Mouse (Mus musculus): ENCODE measurements around the gene Snx21. TPM values are rescaled to one million over a fixed set of nuclear protein-coding genes. Genes with fewer than 3 reads are reported as not detected.
A peak's percentile ranks its signal among the peaks of the same experiment; 100 is the strongest.

Snx21 gene
- polyA plus RNA-seq, 1 experiment = 19.2 TPM

DNA sequence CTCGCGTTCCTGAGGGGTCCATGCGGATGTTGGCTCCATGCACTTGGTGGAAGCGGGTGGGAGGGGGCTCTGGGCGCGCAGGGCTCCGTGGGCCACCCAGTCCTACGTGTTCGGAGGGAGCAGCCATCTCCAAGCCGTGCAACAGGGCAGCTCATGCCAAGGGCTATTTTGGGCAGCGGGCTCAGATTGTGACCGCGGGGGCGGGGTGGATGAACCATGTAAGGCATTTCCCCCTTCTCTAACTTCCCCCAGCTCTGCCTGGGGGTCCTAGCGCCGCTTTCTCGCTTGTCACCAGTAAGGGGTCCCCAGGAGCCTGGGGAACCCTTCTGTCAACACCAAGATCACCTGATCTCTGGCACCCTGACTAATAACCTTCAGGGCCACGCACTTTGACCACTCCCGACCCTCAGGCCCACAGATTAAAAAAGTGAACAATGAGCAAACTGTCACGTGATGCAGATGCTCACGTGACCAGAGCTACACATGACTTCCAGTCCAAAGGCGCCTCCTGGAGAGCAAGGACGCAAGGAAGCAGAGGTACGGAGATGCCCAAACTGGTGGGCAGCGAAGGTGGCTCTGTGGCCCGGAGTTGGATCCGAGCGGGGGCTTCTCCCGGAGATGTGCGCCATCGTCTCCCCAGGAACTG, 47.8 kb downstream of the Snx21 start, which contains the start of gene Neurl2:
Gene Neurl2, minus strand, starts transcription at position 143 of the 646 bp plus-strand sequence.
- TF ChIP-seq POLR2A (IDR thresholded peaks at IDR 0.05; ENCODE audit: low read depth, low read length) (peak; percentile 69), CTCF (IDR thresholded peaks at IDR 0.05; ENCODE audit: extremely low read depth, insufficient read length, insufficient replicate concordance, low read depth, low read length) (0 out of 2 replicates have a peak, but pooled peaks have one; percentile 6)
- under 1% methylated on average over 31 of the region's 31 CpGs for WGBS
- peak within 1 kb of the TSS; percentile 67 for H3K27ac ChIP-seq (ENCODE audit: insufficient read depth, low read depth, low read length)
- H3K4me1 ChIP-seq (ENCODE audit: control insufficient read depth, insufficient read depth, insufficient read length, low read length) = peaks cover 9% of the 10 kb centered on the region
- peak within 1 kb of the TSS; percentile 85 for H3K4me3 ChIP-seq (ENCODE audit: low read depth, low read length)
- peaks cover 20% of the 10 kb centered on the region for H3K36me3 ChIP-seq (ENCODE audit: control insufficient read depth, insufficient read depth, low read length)
- no peaks in the 10 kb centered on the region for H3K27me3 ChIP-seq (ENCODE audit: control insufficient read depth, insufficient read depth, low read length)

DNA sequence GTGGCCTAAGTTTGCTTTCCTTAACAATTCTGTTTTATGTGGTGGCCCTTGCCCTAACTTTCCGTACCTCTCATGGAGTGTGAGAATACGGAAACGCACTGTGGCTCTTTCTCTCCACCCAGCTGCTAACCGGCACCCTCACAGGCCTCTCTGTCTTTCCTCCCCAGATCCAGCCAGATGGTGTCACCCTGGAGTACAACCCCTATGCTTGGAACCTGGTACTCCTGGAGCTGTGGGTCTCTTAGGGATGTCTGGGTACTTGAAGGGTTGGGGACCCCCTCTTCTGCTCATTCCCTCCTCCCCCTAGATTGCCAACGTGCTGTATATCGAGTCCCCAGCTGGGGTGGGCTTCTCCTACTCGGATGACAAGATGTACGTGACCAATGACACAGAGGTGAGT, 48.9 kb downstream of the Snx21 start:
- Histone ChIP-seq H3K36me3 (ENCODE audit: control insufficient read depth, insufficient read depth, low read length) (peaks cover 30% of the 10 kb centered on the region), H3K27ac (ENCODE audit: insufficient read depth, low read depth, low read length) (peak overlapping the region; percentile 67; the same call in 1 of the 2 replicates), H3K4me1 (ENCODE audit: control insufficient read depth, insufficient read depth, insufficient read length, low read length) (peaks cover 9% of the 10 kb centered on the region), H3K27me3 (ENCODE audit: control insufficient read depth, insufficient read depth, low read length) (no peaks in the 10 kb centered on the region), H3K4me3 (ENCODE audit: low read depth, low read length) (peak overlapping the region; percentile 85)
- no peak for TF ChIP-seq POLR2A (IDR thresholded peaks at IDR 0.05; ENCODE audit: low read depth, low read length)
- peak; percentile 18; the same call in 1 of the 2 replicates for TF ChIP-seq CTCF (IDR thresholded peaks at IDR 0.05; ENCODE audit: extremely low read depth, insufficient read length, insufficient replicate concordance, low read depth, low read length)
- WGBS = 37% methylated on average over 8 of the region's 8 CpGs

DNA sequence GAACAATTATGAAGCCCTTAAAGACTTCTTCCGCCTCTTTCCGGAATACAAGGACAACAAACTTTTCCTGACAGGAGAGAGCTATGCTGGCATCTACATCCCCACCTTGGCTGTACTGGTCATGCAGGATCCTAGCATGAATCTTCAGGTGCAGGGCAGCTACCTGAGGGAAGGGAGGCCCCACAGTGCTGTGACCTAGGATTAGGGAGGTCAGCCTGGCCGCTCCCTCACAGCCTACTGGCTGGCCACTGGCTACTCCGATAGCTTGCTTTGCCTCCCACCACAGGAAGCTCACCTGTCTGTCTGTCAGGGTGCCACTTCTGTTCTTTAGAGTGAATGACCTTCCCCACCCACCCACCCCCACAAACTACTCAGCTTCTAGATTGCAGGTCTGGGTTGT, 49.5 kb downstream of the Snx21 start:
- H3K4me3 ChIP-seq (ENCODE audit: low read depth, low read length) = no peak overlapping the region
- H3K27me3 ChIP-seq (ENCODE audit: control insufficient read depth, insufficient read depth, low read length) = no peaks in the 10 kb centered on the region
- TF ChIP-seq CTCF (IDR thresholded peaks at IDR 0.05; ENCODE audit: extremely low read depth, insufficient read length, insufficient replicate concordance, low read depth, low read length) = no peak
- no peak for TF ChIP-seq POLR2A (IDR thresholded peaks at IDR 0.05; ENCODE audit: low read depth, low read length)
- H3K4me1 ChIP-seq (ENCODE audit: control insufficient read depth, insufficient read depth, insufficient read length, low read length) = peaks cover 9% of the 10 kb centered on the region
- 96% methylated on average over 4 of the region's 4 CpGs for WGBS
- H3K27ac ChIP-seq (ENCODE audit: insufficient read depth, low read depth, low read length) = no peak overlapping the region
- H3K36me3 ChIP-seq (ENCODE audit: control insufficient read depth, insufficient read depth, low read length) = peaks cover 36% of the 10 kb centered on the region

Other genes starting within 250 kb of the Snx21 start
- gene Wfdc2, start 223.4 kb upstream of the Snx21 start, polyA plus RNA-seq (2012; rRNA removed) = 3.2 and 40.1 TPM in 2 replicates
- gene Spint3, start 212.4 kb upstream of the Snx21 start, polyA plus RNA-seq (2012; rRNA removed) = not detected in 2 replicates
- not detected in 2 replicates for gene Wfdc6a, start 200.4 kb upstream of the Snx21 start, polyA plus RNA-seq (2012; rRNA removed)
- not detected in 2 replicates for gene Eppin, start 192.2 kb upstream of the Snx21 start, polyA plus RNA-seq (2012; rRNA removed)
- not detected in 2 replicates for gene Wfdc6b, start 172.3 kb upstream of the Snx21 start, polyA plus RNA-seq (2012; rRNA removed)
- gene Wfdc8, start 172.2 kb upstream of the Snx21 start, polyA plus RNA-seq (2012; rRNA removed) = 0.05 TPM in 1 of 2 replicates, not detected in the other
- not detected in 2 replicates for gene Wfdc16, start 147.0 kb upstream of the Snx21 start, polyA plus RNA-seq (2012; rRNA removed)
- 1.8 TPM in 1 of 2 replicates, not detected in the other for gene Wfdc10, start 129.8 kb upstream of the Snx21 start, polyA plus RNA-seq (2012; rRNA removed)
- gene Wfdc9, start 129.2 kb upstream of the Snx21 start, polyA plus RNA-seq (2012; rRNA removed) = not detected in 2 replicates
- not detected in 2 replicates for gene Wfdc11, start 111.7 kb upstream of the Snx21 start, polyA plus RNA-seq (2012; rRNA removed)
- not detected in 2 replicates for gene Wfdc13, start 100.7 kb upstream of the Snx21 start, polyA plus RNA-seq (2012; rRNA removed)
- not detected in 2 replicates for gene Spint4, start 87.3 kb upstream of the Snx21 start, polyA plus RNA-seq (2012; rRNA removed)
- not detected in 2 replicates for gene Spint5, start 70.5 kb upstream of the Snx21 start, polyA plus RNA-seq (2012; rRNA removed)
- 0.06 and 0.75 TPM in 2 replicates for gene Wfdc3, start 39.9 kb upstream of the Snx21 start, polyA plus RNA-seq (2012; rRNA removed)
- gene Dnttip1, start 39.8 kb upstream of the Snx21 start, polyA plus RNA-seq (2012; rRNA removed) = 20.9 and 37.8 TPM in 2 replicates
- gene Ube2c, start 15.9 kb upstream of the Snx21 start, polyA plus RNA-seq (2012; rRNA removed) = 39.1 and 91.2 TPM in 2 replicates
- not detected in 2 replicates for gene Tnnc2, start 5.9 kb upstream of the Snx21 start, polyA plus RNA-seq (2012; rRNA removed)
- 76.9 and 102 TPM in 2 replicates for gene Acot8, start 19.1 kb downstream of the Snx21 start, polyA plus RNA-seq (2012; rRNA removed)
- 1.7 and 2.6 TPM in 2 replicates for gene Zswim3, start 19.3 kb downstream of the Snx21 start, polyA plus RNA-seq (2012; rRNA removed)
- gene Zswim1, start 36.9 kb downstream of the Snx21 start, polyA plus RNA-seq (2012; rRNA removed) = 4.8 and 8.1 TPM in 2 replicates
- not detected in 2 replicates for gene Spata25, start 42.7 kb downstream of the Snx21 start, polyA plus RNA-seq (2012; rRNA removed)
- 156 and 235 TPM in 2 replicates for gene Ctsa, start 47.0 kb downstream of the Snx21 start, polyA plus RNA-seq (2012; rRNA removed)
- 1.7 and 3.1 TPM in 2 replicates for gene Neurl2, start 47.6 kb downstream of the Snx21 start, polyA plus RNA-seq (2012; rRNA removed)
- 20.9 and 34.2 TPM in 2 replicates for gene Pltp, start 71.9 kb downstream of the Snx21 start, polyA plus RNA-seq (2012; rRNA removed)
- 22.8 and 30.3 TPM in 2 replicates for gene Pcif1, start 93.5 kb downstream of the Snx21 start, polyA plus RNA-seq (2012; rRNA removed)
- gene Zfp335, start 125.9 kb downstream of the Snx21 start, polyA plus RNA-seq (2012; rRNA removed) = 19.1 and 34.1 TPM in 2 replicates
- gene Mmp9, start 155.0 kb downstream of the Snx21 start, polyA plus RNA-seq (2012; rRNA removed) = 11.1 and 12.1 TPM in 2 replicates
- gene Slc12a5, start 175.0 kb downstream of the Snx21 start, polyA plus RNA-seq (2012; rRNA removed) = 0.57 and 0.60 TPM in 2 replicates
- gene Ncoa5, start 249.0 kb downstream of the Snx21 start, polyA plus RNA-seq (2012; rRNA removed) = 8.6 and 16.5 TPM in 2 replicates